Comparison of ENCODE assay signal across 30 mouse cellular contexts in the genomic region with DNA sequence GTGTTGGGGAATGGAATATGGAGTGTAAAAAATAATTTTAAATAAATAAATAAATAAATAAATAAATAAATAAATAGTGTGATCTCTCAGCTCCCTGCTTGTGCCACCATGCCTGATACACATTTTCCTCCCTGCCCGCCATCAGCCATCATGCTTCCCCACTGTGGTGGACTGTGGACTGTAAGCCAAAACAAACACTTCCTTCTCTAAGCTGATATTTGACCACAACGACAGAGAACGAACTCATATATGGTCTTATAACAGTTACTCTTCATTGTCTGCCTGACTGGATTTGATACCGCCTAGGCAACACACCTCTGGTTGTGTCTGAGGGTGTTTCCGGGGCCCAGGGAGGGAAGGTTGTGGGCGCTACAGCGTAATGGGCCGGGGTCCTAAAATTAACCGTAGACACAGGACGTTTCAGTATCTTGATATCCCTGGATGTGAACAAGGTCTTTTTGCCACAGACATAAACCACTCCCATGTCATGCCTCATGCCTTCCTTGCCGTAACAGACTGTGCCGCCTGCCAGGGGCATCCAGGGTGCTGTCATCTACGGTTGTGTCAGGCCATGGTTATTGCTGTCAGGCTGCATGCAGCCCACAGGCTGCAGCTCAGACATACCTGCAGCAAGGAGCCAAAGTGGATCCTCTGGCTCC. TPM values are rescaled to one million over a fixed set of nuclear protein-coding genes. Genes with fewer than 3 reads are reported as not detected.
A peak's percentile ranks its signal among the peaks of the same experiment; 100 is the strongest.
DNase-seq lines count a peak whose midpoint lies in the region; ATAC-seq and TF ChIP-seq lines count a peak whose summit lies in the region.
"Had no signal": no experiment of that assay in that cellular context is flagged by ENCODE, and none has a peak within 500 bp of the region (broad histone marks: within the 10 kb centered on the region; RNA-seq: fewer than 3 reads in every experiment).

No protein-coding gene starts in this region.

- WGBS in liver, embryonic 12.5 days (ENCODE audit: insufficient replicate concordance), result 71% methylated on average over 13 of the region's 13 CpGs
- WGBS in liver, postnatal 0 days (ENCODE audit: insufficient replicate concordance), result 63% methylated on average over 13 of the region's 13 CpGs
- WGBS in forebrain, embryonic 10.5 days, result 92% methylated on average over 13 of the region's 13 CpGs

- H3K4me3 ChIP-seq in liver, embryonic 12.5 days, result no peak overlapping the region
- H3K4me3 ChIP-seq in liver, postnatal 0 days (ENCODE audit: low read depth, low read length), result no peak overlapping the region
- H3K4me3 ChIP-seq in forebrain, embryonic 10.5 days, result no peak overlapping the region
- H3K4me3 ChIP-seq: forebrain, embryonic 15.5 days; heart, adult 2 months; heart, embryonic 12.5 days; hindbrain, embryonic 10.5 days; hindbrain, embryonic 15.5 days; limb, embryonic 12.5 days; midbrain, embryonic 12.5 days; neural tube, embryonic 15.5 days had no signal

- H3K4me1 ChIP-seq in liver, embryonic 12.5 days, result no peaks in the 10 kb centered on the region
- H3K4me1 ChIP-seq in liver, postnatal 0 days (ENCODE audit: insufficient read depth), result peaks cover 2% of the 10 kb centered on the region; the same call in 1 of the 2 replicates
- H3K4me1 ChIP-seq in forebrain, embryonic 10.5 days, result no peaks in the 10 kb centered on the region
- H3K4me1 ChIP-seq: forebrain, embryonic 15.5 days; hindbrain, embryonic 10.5 days; hindbrain, embryonic 15.5 days; limb, embryonic 12.5 days; midbrain, embryonic 12.5 days; neural tube, embryonic 15.5 days had no signal

- H3K27me3 ChIP-seq in liver, embryonic 12.5 days (replicated peaks), result peaks cover 13% of the 10 kb centered on the region; the same call in 1 of the 2 replicates
- H3K27me3 ChIP-seq in liver, postnatal 0 days (ENCODE audit: insufficient read depth, low read length), result no peaks in the 10 kb centered on the region
- no peaks in the 10 kb centered on the region for H3K27me3 ChIP-seq in forebrain, embryonic 10.5 days (ENCODE audit: poor library complexity, severe bottlenecking)
- H3K27me3 ChIP-seq: forebrain, embryonic 15.5 days; midbrain, embryonic 12.5 days; neural tube, embryonic 15.5 days had no signal

- peak; percentile 47; the same call in 1 of the 2 replicates for ATAC-seq in liver, embryonic 12.5 days
- ATAC-seq in liver, postnatal 0 days, result no peak
- peak; percentile 49 to 50; a peak in 2 of 4 replicates for ATAC-seq in hematopoietic stem cell, adult 5-6 weeks (replicated peaks in 1 of 2; ENCODE audit: insufficient read depth in 1 of 2, low FRiP score in 2 of 2, low TSS enrichment in 1 of 2, low read depth in 1 of 2, poor library complexity in 2 of 2, severe bottlenecking in 2 of 2)
- ATAC-seq: inflammation-experienced regulatory T-cells, adult 6 months had no signal

- no peak for DNase-seq in liver, postnatal 0 days
- DNase-seq in urinary bladder, postnatal 14 days (ENCODE audit: low spot score), result peak; percentile 9
- no peak for DNase-seq in urinary bladder, adult 18-20 months (ENCODE audit: low spot score in 2 of 2)
- DNase-seq in forebrain, embryonic 10.5 days (ENCODE audit: extremely low spot score, low spot score), result no peak
- DNase-seq in layer of hippocampus, adult 11-12 months (ENCODE audit: low spot score), result no peak
- DNase-seq: adrenal gland, adult 8-10 months; B cell, adult 2 months; cerebellum, adult 2 months; gastrocnemius, postnatal 25 days; heart, adult 2 months; kidney, adult 2 months; kidney, postnatal 4 days; layer of hippocampus, postnatal 36 days; lung, adult 2 months; lung, postnatal 10 days; retina, postnatal 1 day; right cerebral cortex, postnatal 14 days; thymus, postnatal 4 days had no signal

- H3K9ac ChIP-seq in liver, embryonic 12.5 days, result no peak overlapping the region
- no peak overlapping the region for H3K9ac ChIP-seq in liver, postnatal 0 days (replicated peaks)
- H3K9ac ChIP-seq: forebrain, embryonic 15.5 days; heart, embryonic 12.5 days; hindbrain, embryonic 15.5 days; limb, embryonic 12.5 days; midbrain, embryonic 12.5 days; neural tube, embryonic 15.5 days had no signal

- no peak overlapping the region for H3K4me2 ChIP-seq in liver, embryonic 12.5 days
- H3K4me2 ChIP-seq in liver, postnatal 0 days (ENCODE audit: low read depth, low read length), result no peak overlapping the region
- H3K4me2 ChIP-seq: forebrain, embryonic 15.5 days; heart, embryonic 12.5 days; hindbrain, embryonic 15.5 days; limb, embryonic 12.5 days; midbrain, embryonic 12.5 days; neural tube, embryonic 15.5 days had no signal

- no peak for TF ChIP-seq CTCF in liver, postnatal 0 days (IDR thresholded peaks at IDR 0.05; ENCODE audit: low read depth)

- 0 out of 2 replicates have a peak, but pooled peaks cover 4% of the 10 kb centered on the region for H3K9me3 ChIP-seq in liver, embryonic 12.5 days (replicated peaks)
- peaks cover 3% of the 10 kb centered on the region; the same call in 1 of the 2 replicates for H3K9me3 ChIP-seq in liver, postnatal 0 days (ENCODE audit: low read length)
- peaks cover 5% of the 10 kb centered on the region for H3K9me3 ChIP-seq in forebrain, embryonic 10.5 days
- H3K9me3 ChIP-seq: forebrain, embryonic 15.5 days; hindbrain, embryonic 15.5 days; midbrain, embryonic 12.5 days; neural tube, embryonic 15.5 days had no signal

- H3K27ac ChIP-seq in liver, embryonic 12.5 days, result no peak overlapping the region
- no peak overlapping the region for H3K27ac ChIP-seq in liver, postnatal 0 days (ENCODE audit: low read depth)
- H3K27ac ChIP-seq in forebrain, embryonic 10.5 days, result no peak overlapping the region
- H3K27ac ChIP-seq: forebrain, embryonic 15.5 days; heart, adult 2 months; hindbrain, embryonic 10.5 days; hindbrain, embryonic 15.5 days; kidney, postnatal 0 days; limb, embryonic 12.5 days; macrophage; midbrain, embryonic 12.5 days; neural tube, embryonic 15.5 days had no signal

- TF ChIP-seq EP300 in liver, postnatal 0 days (IDR thresholded peaks at IDR 0.05; ENCODE audit: low read depth), result no peak

- no peaks in the 10 kb centered on the region for H3K36me3 ChIP-seq in liver, embryonic 12.5 days
- no peaks in the 10 kb centered on the region for H3K36me3 ChIP-seq in liver, postnatal 0 days (replicated peaks; ENCODE audit: insufficient read depth, low read length)
- H3K36me3 ChIP-seq in forebrain, embryonic 10.5 days (replicated peaks), result no peaks in the 10 kb centered on the region
- H3K36me3 ChIP-seq: forebrain, embryonic 15.5 days; heart, embryonic 12.5 days; hindbrain, embryonic 10.5 days; hindbrain, embryonic 15.5 days; limb, embryonic 12.5 days; midbrain, embryonic 12.5 days; neural tube, embryonic 15.5 days had no signal

RNA-seq across cellular contexts. Expression of a gene that starts 23.6 kb away (rescaled TPM):
- polyA plus RNA-seq in liver, embryonic 12.5 days (2016; fragmentation: Nextera tagmentation; extraction: Ambion mirVana), result 4.8 and 5.1 TPM in 2 replicates
- polyA plus RNA-seq in liver, postnatal 0 days (2015; fragmentation: Nextera tagmentation; extraction: Ambion mirVana), result 5.5 and 5.8 TPM in 2 replicates
- total RNA-seq in hematopoietic stem cell, adult 5-6 weeks (2017), result 17.0 and 19.5 TPM in 2 replicates
- 2.9 and 3.5 TPM in 2 replicates for polyA plus RNA-seq in forebrain, embryonic 10.5 days (2016; fragmentation: Nextera tagmentation; extraction: Ambion mirVana)

RNA-seq across cellular contexts. Expression of a gene that starts 50.6 kb away (rescaled TPM):
- 5.0 and 5.6 TPM in 2 replicates for polyA plus RNA-seq in liver, embryonic 12.5 days (2016; fragmentation: Nextera tagmentation; extraction: Ambion mirVana)
- 7.0 and 7.7 TPM in 2 replicates for polyA plus RNA-seq in liver, postnatal 0 days (2015; fragmentation: Nextera tagmentation; extraction: Ambion mirVana)
- total RNA-seq in hematopoietic stem cell, adult 5-6 weeks (2017), result 29.9 and 34.1 TPM in 2 replicates
- 6.9 and 7.0 TPM in 2 replicates for polyA plus RNA-seq in forebrain, embryonic 10.5 days (2016; fragmentation: Nextera tagmentation; extraction: Ambion mirVana)

RNA-seq across cellular contexts. Expression of a gene that starts 59.2 kb away (rescaled TPM):
- polyA plus RNA-seq in liver, embryonic 12.5 days (2016; fragmentation: Nextera tagmentation; extraction: Ambion mirVana), result 0.37 and 0.56 TPM in 2 replicates
- polyA plus RNA-seq in liver, postnatal 0 days (2015; fragmentation: Nextera tagmentation; extraction: Ambion mirVana), result 0.28 and 0.30 TPM in 2 replicates
- 14.0 and 16.1 TPM in 2 replicates for total RNA-seq in hematopoietic stem cell, adult 5-6 weeks (2017)
- 0.11 and 0.12 TPM in 2 replicates for polyA plus RNA-seq in forebrain, embryonic 10.5 days (2016; fragmentation: Nextera tagmentation; extraction: Ambion mirVana)
